Mouse (Mus musculus): ENCODE data around the gene Scrn1.

DNA sequence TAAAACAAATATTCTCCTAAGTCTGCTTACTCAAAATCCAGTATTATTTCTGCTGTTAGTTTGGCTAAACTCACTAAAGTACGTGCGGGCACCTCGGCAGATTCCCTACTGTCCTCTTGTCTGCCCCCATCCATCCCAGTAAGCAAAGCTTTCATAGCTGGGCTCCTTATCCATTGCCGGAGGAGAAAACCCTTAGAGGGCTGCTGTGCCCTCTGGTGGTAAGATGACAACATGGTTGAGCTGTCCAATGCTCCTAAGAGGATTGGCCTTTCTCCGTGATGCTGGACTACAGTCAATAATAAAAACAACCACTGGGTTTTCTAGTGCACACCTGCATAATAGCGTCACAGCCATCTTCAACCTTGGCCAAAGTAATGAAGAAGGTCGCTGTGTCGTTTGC, 59.3 kb downstream of the Scrn1 start:
- TF ChIP-seq TCF12 (IDR thresholded peaks at IDR 0.05; ENCODE audit: insufficient read depth, poor library complexity, severe bottlenecking) (no peak), POLR2A (IDR thresholded peaks at IDR 0.05; ENCODE audit: insufficient read length, low read depth) (no peak), E2F4 (IDR thresholded peaks at IDR 0.05; ENCODE audit: insufficient read depth) (no peak), MAX (IDR thresholded peaks at IDR 0.05; ENCODE audit: low read depth) (no peak), USF1 (IDR thresholded peaks at IDR 0.05; ENCODE audit: low read depth) (no peak), MYOG (IDR thresholded peaks at IDR 0.05; ENCODE audit: control insufficient read depth in 1 of 3, insufficient read depth in 1 of 3, insufficient read length in 2 of 3, low read depth in 2 of 3) (no peak)
